Mouse (Mus musculus) embryonic facial prominence, embryonic 14.5 days (tissue): Measurements from ENCODE around the gene Cntn4. TPM values are rescaled to one million over a fixed set of nuclear protein-coding genes. Genes with fewer than 3 reads are reported as not detected.

Experiments used
- ATAC-seq: fragments of 200-750 bp; cut with Nextera tagmentation; 2 replicates; pipeline ENCODE4 v1.8.0; 2017; ENCODE audit warnings: low read depth, moderate number of reproducible peaks, moderate TSS enrichment
- DNase-seq: peaks from one replicate; pipeline ENCODE4 v3.0.0-alpha.2; 2015; ENCODE audit warnings: low spot score
- H3K27ac ChIP-seq: fragments of 300-500 bp; sonication (generic); replicated peaks from 2 replicates; pipeline ENCODE4 v1.5.1; 2014; ENCODE audit warnings: low read depth, mild to moderate bottlenecking, low read length, moderate library complexity
- H3K27me3 ChIP-seq: fragments of 300-500 bp; sonication (generic); replicated peaks from 2 replicates; pipeline ENCODE4 v1.6.1; 2014; ENCODE audit warnings: low read length; ENCODE audit not compliant: control insufficient read depth, insufficient read depth
- H3K36me3 ChIP-seq: fragments of 300-500 bp; sonication (generic); 2 replicates; pipeline ENCODE4 v1.6.1; 2014; ENCODE audit warnings: low read length, mixed read lengths; ENCODE audit not compliant: control insufficient read depth, insufficient read depth
- H3K4me1 ChIP-seq: fragments of 300-500 bp; sonication (generic); 2 replicates; pipeline ENCODE4 v1.6.1; 2014; ENCODE audit warnings: antibody characterized with exemption, low read length; ENCODE audit not compliant: control insufficient read depth, insufficient read depth
- H3K4me2 ChIP-seq: fragments of 300-500 bp; sonication (generic); 2 replicates; pipeline ENCODE4 v1.6.1; 2014; ENCODE audit warnings: low read depth, mild to moderate bottlenecking, low read length, moderate library complexity, mixed read lengths
- H3K4me3 ChIP-seq: fragments of 300-500 bp; sonication (generic); 2 replicates; pipeline ENCODE4 v1.5.1; 2014; ENCODE audit warnings: low read depth, mild to moderate bottlenecking, low read length
- H3K9ac ChIP-seq: fragments of 300-500 bp; sonication (generic); 2 replicates; pipeline ENCODE4 v1.6.1; 2014; ENCODE audit warnings: low read depth, mild to moderate bottlenecking, low read length, moderate library complexity, mixed read lengths
- H3K9me3 ChIP-seq: fragments of 300-500 bp; sonication (generic); 2 replicates; pipeline ENCODE4 v1.6.1; 2016; ENCODE audit warnings: low read length; ENCODE audit not compliant: control insufficient read depth
- WGBS: fragments of 180-500 bp; shearing (Covaris S2); extraction: QIAGEN DNeasy Blood & Tissue Kit; methylation state at CpG from one replicate; pipeline ENCODE4 v1.1.7; 2014; 5-methylcytosine and 5-hydroxymethylcytosine counted together
- polyA plus RNA-seq: library from polyadenylated mRNA; unstranded; fragments of >200 nt; fragmentation: Nextera tagmentation; extraction: Ambion mirVana; gene quantifications from 2 replicates; pipeline ENCODE4 v1.2.1, GENCODE M21; 2014

Cntn4 gene
- polyA plus RNA-seq, 1 experiment from 2014 or later, result 13.2 TPM

DNA sequence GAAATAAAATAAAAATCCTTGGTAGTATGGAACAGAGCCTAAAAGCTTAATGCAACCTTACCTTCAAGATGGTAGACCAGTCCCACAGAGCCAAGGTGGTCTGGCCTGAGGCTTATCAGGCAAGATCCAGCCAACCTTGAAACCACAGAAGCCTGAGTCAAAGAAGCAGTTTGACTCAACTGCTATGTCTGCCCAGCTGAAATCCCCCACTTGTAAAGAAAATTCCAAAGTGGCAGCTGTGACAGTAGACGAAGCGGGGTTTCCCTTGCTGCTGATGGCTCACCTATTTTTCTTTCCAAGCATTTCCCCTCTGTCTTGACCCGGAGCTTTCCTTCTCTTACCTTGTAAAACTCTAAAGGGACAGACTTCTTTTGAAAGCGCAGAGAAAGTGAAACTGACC, 1048.2 kb downstream of the Cntn4 start:
- WGBS, result 79% methylated on average over 4 of the region's 4 CpGs
- H3K36me3 ChIP-seq, result no peaks in the 10 kb centered on the region

GRCm38 (mm10) chr6:106726078-106726477, 1048.6 kb downstream of the Cntn4 start:
- Histone ChIP-seq H3K9ac (no peak overlapping the region), H3K27me3 (no peaks in the 10 kb centered on the region), H3K27ac (no peak overlapping the region), H3K4me2 (no peak overlapping the region), H3K9me3 (no peaks in the 10 kb centered on the region), H3K4me1 (no peaks in the 10 kb centered on the region), H3K36me3 (no peaks in the 10 kb centered on the region), H3K4me3 (no peak overlapping the region)
- ATAC-seq (no peak), DNase-seq (no peak)
- WGBS, result 74% methylated on average over 6 of the region's 6 CpGs

More for the DNA sequence above, 1048.2 kb downstream of the Cntn4 start:
- H3K4me1 ChIP-seq, result no peaks in the 10 kb centered on the region
- H3K27me3 ChIP-seq, result no peaks in the 10 kb centered on the region
- H3K27ac ChIP-seq, result no peak overlapping the region
- no peaks in the 10 kb centered on the region for H3K9me3 ChIP-seq
- no peak overlapping the region for H3K9ac ChIP-seq
- no peak for DNase-seq
- ATAC-seq, result no peak
- no peak overlapping the region for H3K4me2 ChIP-seq
- no peak overlapping the region for H3K4me3 ChIP-seq

- no peaks in the 10 kb centered on the region for H3K9me3 ChIP-seq
- H3K27ac ChIP-seq, result no peak overlapping the region
- H3K4me1 ChIP-seq, result no peaks in the 10 kb centered on the region
- no peak overlapping the region for H3K4me2 ChIP-seq
- ATAC-seq, result no peak
- DNase-seq, result no peak
- no peak overlapping the region for H3K4me3 ChIP-seq
- no peaks in the 10 kb centered on the region for H3K27me3 ChIP-seq
- WGBS, result 67% methylated on average over 1 of the region's 1 CpGs
- no peak overlapping the region for H3K9ac ChIP-seq
- no peaks in the 10 kb centered on the region for H3K36me3 ChIP-seq
Observed at GRCm38 (mm10) chr6:106727703-106728102, 1050.2 kb downstream of the Cntn4 start.

DNA sequence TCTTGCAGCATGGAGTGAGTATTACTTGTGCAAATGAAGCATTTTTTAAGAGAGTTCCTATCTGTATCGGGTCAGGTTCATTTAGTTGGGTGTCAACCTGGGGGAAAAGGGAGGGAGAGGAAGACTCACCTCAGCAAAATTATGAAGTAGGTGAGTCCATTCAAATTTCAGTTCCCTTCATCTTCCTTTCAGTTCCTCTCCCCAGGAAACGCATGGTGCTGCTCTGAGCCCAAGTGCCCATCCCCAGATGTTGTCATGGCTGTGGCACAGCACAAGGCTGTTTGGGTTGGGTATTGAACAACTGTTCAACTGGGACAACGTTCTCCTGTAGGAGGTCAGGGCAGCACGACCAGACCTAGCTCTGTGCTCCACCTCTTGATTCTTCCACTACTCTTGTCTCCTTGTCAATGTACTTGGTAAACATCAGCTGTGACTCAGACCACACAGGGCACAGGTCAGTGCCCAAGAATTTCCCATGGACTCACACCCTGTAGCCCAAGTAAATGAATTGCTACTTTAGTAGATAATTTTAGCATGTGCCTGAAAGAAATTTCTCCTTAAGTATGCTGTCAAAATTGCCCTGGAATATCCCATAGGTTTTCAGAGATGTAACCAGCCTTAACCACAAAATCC, 1052.3 kb downstream of the Cntn4 start:
- no peak overlapping the region for H3K4me2 ChIP-seq
- no peaks in the 10 kb centered on the region for H3K27me3 ChIP-seq
- H3K9ac ChIP-seq, result no peak overlapping the region
- H3K9me3 ChIP-seq, result no peaks in the 10 kb centered on the region
- DNase-seq (no peak), ATAC-seq (no peak)
- H3K4me3 ChIP-seq, result no peak overlapping the region
- WGBS, result 77% methylated on average over 4 of the region's 4 CpGs
- no peak overlapping the region for H3K27ac ChIP-seq
- H3K36me3 ChIP-seq, result no peaks in the 10 kb centered on the region
- no peaks in the 10 kb centered on the region for H3K4me1 ChIP-seq

DNA sequence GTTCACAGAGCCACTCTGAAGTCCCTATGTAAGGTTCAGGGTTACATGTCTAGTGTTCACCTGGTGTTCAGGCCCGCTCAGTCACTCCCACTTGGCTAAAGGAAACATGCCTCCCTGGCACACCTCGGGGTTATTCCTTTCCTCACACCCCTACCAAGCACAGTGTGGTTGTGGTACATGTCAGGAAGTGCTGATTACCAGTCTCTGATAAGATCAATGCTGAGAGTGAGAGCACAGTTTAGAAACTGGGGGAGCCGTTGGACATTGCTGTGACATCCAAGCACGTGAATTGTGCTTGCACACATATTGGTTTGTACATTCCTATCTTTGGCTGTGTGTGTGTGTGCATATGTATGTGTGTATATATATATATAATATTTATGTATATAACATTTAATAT, 1055.1 kb downstream of the Cntn4 start:
- no peaks in the 10 kb centered on the region for H3K9me3 ChIP-seq
- no peak for ATAC-seq
- no peak overlapping the region for H3K9ac ChIP-seq
- no peak overlapping the region for H3K27ac ChIP-seq
- no peaks in the 10 kb centered on the region for H3K36me3 ChIP-seq
- no peaks in the 10 kb centered on the region for H3K27me3 ChIP-seq
- no peaks in the 10 kb centered on the region for H3K4me1 ChIP-seq
- H3K4me3 ChIP-seq, result no peak overlapping the region
- H3K4me2 ChIP-seq, result no peak overlapping the region
- no peak for DNase-seq
- WGBS, result 82% methylated on average over 4 of the region's 4 CpGs

- no peaks in the 10 kb centered on the region for H3K36me3 ChIP-seq
- H3K9ac ChIP-seq, result no peak overlapping the region
- no peaks in the 10 kb centered on the region for H3K4me1 ChIP-seq
- H3K4me2 ChIP-seq, result no peak overlapping the region
- no peak overlapping the region for H3K4me3 ChIP-seq
- DNase-seq, result no peak
- no peaks in the 10 kb centered on the region for H3K27me3 ChIP-seq
- 77% methylated on average over 3 of the region's 3 CpGs for WGBS
- H3K9me3 ChIP-seq, result no peaks in the 10 kb centered on the region
- no peak for ATAC-seq
- H3K27ac ChIP-seq, result no peak overlapping the region
Observed at GRCm38 (mm10) chr6:106738229-106738628, 1060.8 kb downstream of the Cntn4 start.

GRCm38 (mm10) chr6:106740244-106740825, 1062.9 kb downstream of the Cntn4 start:
- no peaks in the 10 kb centered on the region for H3K27me3 ChIP-seq
- H3K27ac ChIP-seq, result no peak overlapping the region
- no peaks in the 10 kb centered on the region for H3K36me3 ChIP-seq
- DNase-seq (no peak), ATAC-seq (no peak)
- WGBS, result 90% methylated on average over 1 of the region's 1 CpGs
- no peaks in the 10 kb centered on the region for H3K4me1 ChIP-seq
- no peak overlapping the region for H3K4me2 ChIP-seq
- no peaks in the 10 kb centered on the region for H3K9me3 ChIP-seq
- no peak overlapping the region for H3K4me3 ChIP-seq
- H3K9ac ChIP-seq, result no peak overlapping the region

DNA sequence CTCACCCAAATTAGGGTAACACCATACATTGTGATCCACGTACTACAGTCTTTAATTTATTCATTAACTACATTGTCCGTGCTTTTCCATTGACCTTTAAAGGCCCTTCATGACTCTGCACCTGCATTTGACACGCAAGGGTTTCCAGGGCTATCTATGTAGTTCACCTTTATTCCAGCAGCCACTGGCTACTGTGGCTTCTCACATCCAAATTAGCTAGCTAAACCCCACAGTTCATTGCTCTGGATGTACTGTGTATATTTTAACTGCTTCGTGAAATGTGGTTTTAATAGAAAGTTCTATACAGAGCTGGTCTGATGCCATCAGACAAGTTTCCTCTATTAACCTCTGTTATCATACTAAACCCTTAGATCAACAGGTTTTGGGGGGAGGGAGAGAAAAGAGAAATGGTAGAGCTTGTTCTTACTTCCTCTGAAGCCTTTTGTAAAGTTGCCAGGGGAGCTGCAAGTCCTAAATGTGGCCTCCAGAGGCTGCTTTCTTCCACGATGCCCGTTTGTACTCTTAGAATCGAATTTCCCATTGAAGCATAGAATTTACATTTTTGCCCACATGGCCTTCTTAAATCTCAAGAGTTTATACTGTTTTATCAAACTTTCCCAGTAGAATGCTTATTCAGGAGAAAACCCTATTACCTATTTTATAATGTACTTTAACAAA, 1066.2 kb downstream of the Cntn4 start:
- Histone ChIP-seq H3K9ac (no peak overlapping the region), H3K9me3 (no peaks in the 10 kb centered on the region), H3K27ac (no peak overlapping the region), H3K36me3 (no peaks in the 10 kb centered on the region), H3K4me3 (no peak overlapping the region), H3K27me3 (no peaks in the 10 kb centered on the region), H3K4me2 (no peak overlapping the region), H3K4me1 (no peaks in the 10 kb centered on the region)
- ATAC-seq (no peak), DNase-seq (no peak)
- WGBS, result 65% methylated on average over 7 of the region's 7 CpGs
